Mouse (Mus musculus) midbrain, embryonic 15.5 days (tissue): ENCODE results near the gene Spesp1. TPM values are rescaled to one million over a fixed set of nuclear protein-coding genes. Genes with fewer than 3 reads are reported as not detected.

Experiments
- ATAC-seq: fragments of 200-750 bp; cut with Nextera tagmentation; replicated peaks from 2 replicates; pipeline ENCODE4 v1.8.0; 2017; ENCODE audit warnings: moderate TSS enrichment
- H3K27ac ChIP-seq: fragments of 300-500 bp; sonication (generic); 2 replicates; pipeline ENCODE4 v1.5.1; 2015; ENCODE audit warnings: mild to moderate bottlenecking, inconsistent platforms
- H3K27me3 ChIP-seq: fragments of 300-500 bp; sonication (generic); replicated peaks from 2 replicates; pipeline ENCODE4 v1.6.1; 2015; ENCODE audit warnings: inconsistent platforms
- H3K36me3 ChIP-seq: fragments of 300-500 bp; sonication (generic); replicated peaks from 2 replicates; pipeline ENCODE4 v1.6.1; 2015; ENCODE audit warnings: inconsistent platforms
- H3K4me1 ChIP-seq: fragments of 300-500 bp; sonication (generic); 2 replicates; pipeline ENCODE4 v1.6.1; 2015; ENCODE audit warnings: inconsistent platforms
- H3K4me2 ChIP-seq: fragments of 300-500 bp; sonication (generic); 2 replicates; pipeline ENCODE4 v1.6.1; 2015; ENCODE audit warnings: inconsistent platforms, mild to moderate bottlenecking, moderate library complexity
- H3K4me3 ChIP-seq: fragments of 300-500 bp; sonication (generic); 2 replicates; pipeline ENCODE4 v1.5.1; 2015; ENCODE audit warnings: mild to moderate bottlenecking, inconsistent platforms
- H3K9ac ChIP-seq: fragments of 300-500 bp; sonication (generic); 2 replicates; pipeline ENCODE4 v1.6.1; 2015; ENCODE audit warnings: mild to moderate bottlenecking, inconsistent platforms
- H3K9me3 ChIP-seq: fragments of 300-500 bp; sonication (generic); 2 replicates; pipeline ENCODE4 v1.6.1; 2016; ENCODE audit warnings: inconsistent platforms
- WGBS: fragments of 180-500 bp; shearing (Covaris S2); methylation state at CpG from one replicate; pipeline ENCODE4 v1.1.7; 2015; ENCODE audit warnings: mixed read lengths; 5-methylcytosine and 5-hydroxymethylcytosine counted together
- polyA plus RNA-seq: library from polyadenylated mRNA; unstranded; fragments of >200 nt; fragmentation: Nextera tagmentation; extraction: Ambion mirVana; gene quantifications from 2 replicates; pipeline ENCODE4 v1.2.1, GENCODE M21; 2015

The Spesp1 gene
- not detected in 2 replicates for polyA plus RNA-seq

DNA sequence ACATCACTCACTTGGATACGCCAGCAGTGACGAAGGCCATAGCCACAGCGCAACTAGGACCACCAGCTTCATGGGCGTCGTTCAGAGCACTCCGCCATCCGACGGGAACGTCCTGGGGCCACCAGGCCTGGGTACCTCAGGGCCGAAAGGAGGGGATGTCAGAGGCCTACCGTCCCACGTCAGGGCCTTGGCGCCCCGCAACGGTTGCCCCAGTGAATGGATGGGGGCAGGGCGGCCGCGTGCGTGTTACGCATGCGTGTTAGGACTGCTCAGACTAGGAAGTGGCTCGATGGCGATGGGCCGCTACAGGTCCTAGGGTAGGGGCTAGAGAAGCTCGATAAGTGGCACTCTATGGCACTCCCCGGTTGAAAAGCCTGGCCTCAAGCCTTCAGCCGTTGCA is at the start of gene Spesp1:
TSS of gene Spesp1 (minus strand) at position 218 of the 400 bp plus-strand sequence.
- Histone ChIP-seq H3K4me1 (no peaks in the 10 kb centered on the region), H3K27ac (no peak within 1 kb of the TSS), H3K9me3 (no peaks in the 10 kb centered on the region), H3K36me3 (no peaks in the 10 kb centered on the region), H3K27me3 (no peaks in the 10 kb centered on the region), H3K4me2 (no peak within 1 kb of the TSS), H3K9ac (no peak within 1 kb of the TSS), H3K4me3 (no peak within 1 kb of the TSS)
- ATAC-seq = no peak
- WGBS = 86% methylated on average over 27 of the region's 27 CpGs

DNA sequence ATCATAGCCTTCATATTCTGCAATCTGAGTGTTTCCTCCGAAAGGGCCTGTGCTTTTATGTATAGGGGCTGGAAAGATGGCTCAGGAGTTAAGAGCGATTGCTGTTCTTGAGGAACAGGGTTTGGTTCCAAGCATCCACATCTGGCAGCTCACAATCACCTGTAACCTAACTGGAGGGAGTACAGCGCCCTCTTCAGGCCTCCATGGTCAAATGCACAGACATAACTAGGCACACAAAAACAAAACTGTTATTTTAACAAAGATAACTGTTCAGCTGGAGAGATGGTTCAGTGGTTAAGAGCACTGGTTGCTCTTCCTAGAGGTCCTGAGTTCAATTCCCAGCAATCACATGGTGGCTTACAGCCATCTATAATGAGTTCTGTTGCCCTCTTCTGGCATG is 44.0 kb upstream of the Spesp1 start:
- Histone ChIP-seq H3K9me3 (no peaks in the 10 kb centered on the region), H3K36me3 (no peaks in the 10 kb centered on the region), H3K9ac (no peak overlapping the region), H3K27me3 (no peaks in the 10 kb centered on the region), H3K4me1 (no peaks in the 10 kb centered on the region; the same call in 1 of the 2 replicates), H3K27ac (no peak overlapping the region), H3K4me2 (no peak overlapping the region), H3K4me3 (no peak overlapping the region)
- 70% methylated on average over 3 of the region's 3 CpGs for WGBS
- no peak for ATAC-seq

DNA sequence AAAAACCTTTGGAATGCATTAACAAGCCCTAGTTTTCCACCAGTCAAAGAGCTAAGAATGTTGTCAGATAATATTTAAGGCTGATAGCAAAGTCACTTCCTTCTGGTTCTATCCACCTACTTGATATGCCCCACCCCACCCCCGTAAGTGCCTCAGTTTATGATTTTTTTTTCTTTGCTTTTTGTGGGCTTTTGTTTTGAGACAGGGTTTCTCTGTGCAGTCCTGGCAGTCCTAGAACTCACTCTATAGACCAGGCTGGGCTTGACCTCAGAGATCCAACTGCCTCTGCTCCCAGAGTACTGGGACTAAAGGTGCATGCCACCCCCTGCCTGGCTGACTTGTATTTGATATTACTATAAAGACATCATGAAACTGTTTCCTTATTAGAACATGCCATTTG is 41.8 kb upstream of the Spesp1 start:
- 88% methylated on average over 1 of the region's 1 CpGs for WGBS
- Histone ChIP-seq H3K27me3 (no peaks in the 10 kb centered on the region), H3K4me2 (no peak overlapping the region)

DNA sequence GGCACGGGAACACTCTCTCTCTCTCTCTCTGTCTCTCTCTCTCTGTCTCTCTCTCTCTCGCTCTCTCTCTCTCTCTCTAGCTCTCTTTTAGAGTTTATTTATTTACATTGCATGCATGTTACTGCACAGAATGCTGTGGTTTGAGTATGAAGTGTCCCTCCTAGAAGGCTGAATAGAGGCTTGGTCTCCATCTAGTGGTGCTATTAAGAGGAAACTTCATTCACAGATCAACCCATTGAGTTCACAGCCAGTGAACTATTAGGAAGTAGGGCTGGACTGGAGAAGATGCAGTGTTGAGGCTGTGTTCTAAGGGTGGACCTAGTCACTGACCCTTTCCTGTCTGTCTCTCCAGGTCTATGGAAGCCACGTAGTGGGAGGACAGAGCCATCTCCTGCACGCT is 36.7 kb upstream of the Spesp1 start:
- H3K9me3 ChIP-seq = no peaks in the 10 kb centered on the region
- 81% methylated on average over 4 of the region's 4 CpGs for WGBS
- no peak overlapping the region for H3K27ac ChIP-seq
- H3K4me1 ChIP-seq = no peaks in the 10 kb centered on the region; the same call in 1 of the 2 replicates
- H3K4me3 ChIP-seq = no peak overlapping the region
- ATAC-seq = no peak
- no peak overlapping the region for H3K9ac ChIP-seq
- H3K4me2 ChIP-seq = no peak overlapping the region
- no peaks in the 10 kb centered on the region for H3K36me3 ChIP-seq
- H3K27me3 ChIP-seq = no peaks in the 10 kb centered on the region

More for the DNA sequence above, 41.8 kb upstream of the Spesp1 start:
- Histone ChIP-seq H3K36me3 (no peaks in the 10 kb centered on the region), H3K4me3 (no peak overlapping the region), H3K9ac (no peak overlapping the region), H3K4me1 (no peaks in the 10 kb centered on the region; the same call in 1 of the 2 replicates), H3K9me3 (no peaks in the 10 kb centered on the region), H3K27ac (no peak overlapping the region)
- no peak for ATAC-seq

DNA sequence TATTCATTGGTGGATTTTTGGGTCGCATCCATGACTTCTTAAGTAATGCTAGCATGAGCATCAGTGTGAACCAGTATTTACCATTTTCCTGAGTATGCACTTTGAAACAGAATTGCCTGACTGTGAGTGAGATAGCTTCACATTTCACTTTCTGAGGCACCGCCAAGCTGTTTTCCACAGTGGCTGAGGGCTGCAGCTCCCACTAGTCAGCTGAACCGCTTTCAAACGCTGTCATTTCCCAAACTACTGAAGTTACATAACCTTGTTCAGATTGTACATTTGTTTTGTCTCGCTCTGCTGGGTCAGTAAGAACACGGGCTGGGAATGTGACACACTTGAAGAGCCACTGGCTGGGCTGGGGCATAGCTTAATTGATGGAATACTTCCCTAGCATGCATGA is 33.5 kb upstream of the Spesp1 start:
- Histone ChIP-seq H3K27me3 (no peaks in the 10 kb centered on the region), H3K9ac (no peak overlapping the region), H3K27ac (no peak overlapping the region), H3K4me3 (no peak overlapping the region), H3K36me3 (no peaks in the 10 kb centered on the region), H3K4me2 (no peak overlapping the region), H3K4me1 (no peaks in the 10 kb centered on the region), H3K9me3 (no peaks in the 10 kb centered on the region)
- no peak for ATAC-seq
- 92% methylated on average over 6 of the region's 6 CpGs for WGBS

DNA sequence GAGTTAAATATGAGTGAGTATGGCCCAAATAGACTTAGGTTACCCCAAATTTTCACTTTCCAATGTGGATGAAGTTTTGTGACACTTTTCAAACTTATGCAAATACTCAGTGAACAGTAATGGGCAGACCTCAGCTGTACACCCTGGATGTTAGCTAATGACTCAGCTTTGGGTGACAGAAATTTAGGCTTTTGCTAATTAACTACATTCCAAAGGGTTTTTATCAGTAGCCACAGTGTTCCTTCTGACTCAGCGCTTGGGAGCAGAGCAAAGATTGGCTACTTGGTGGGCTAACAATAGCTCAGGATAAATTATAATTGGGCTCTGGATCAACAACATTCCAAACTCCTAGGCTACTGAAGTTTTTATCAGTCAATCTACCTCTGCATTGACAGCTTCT is 14.9 kb upstream of the Spesp1 start:
- WGBS = 54% methylated on average over 1 of the region's 1 CpGs
- no peaks in the 10 kb centered on the region for H3K36me3 ChIP-seq
- no peaks in the 10 kb centered on the region for H3K27me3 ChIP-seq
- H3K9me3 ChIP-seq = no peaks in the 10 kb centered on the region
- no peak overlapping the region for H3K4me3 ChIP-seq
- no peak overlapping the region for H3K4me2 ChIP-seq
- no peak overlapping the region for H3K27ac ChIP-seq
- ATAC-seq = no peak
- H3K4me1 ChIP-seq = no peaks in the 10 kb centered on the region
- no peak overlapping the region for H3K9ac ChIP-seq

DNA sequence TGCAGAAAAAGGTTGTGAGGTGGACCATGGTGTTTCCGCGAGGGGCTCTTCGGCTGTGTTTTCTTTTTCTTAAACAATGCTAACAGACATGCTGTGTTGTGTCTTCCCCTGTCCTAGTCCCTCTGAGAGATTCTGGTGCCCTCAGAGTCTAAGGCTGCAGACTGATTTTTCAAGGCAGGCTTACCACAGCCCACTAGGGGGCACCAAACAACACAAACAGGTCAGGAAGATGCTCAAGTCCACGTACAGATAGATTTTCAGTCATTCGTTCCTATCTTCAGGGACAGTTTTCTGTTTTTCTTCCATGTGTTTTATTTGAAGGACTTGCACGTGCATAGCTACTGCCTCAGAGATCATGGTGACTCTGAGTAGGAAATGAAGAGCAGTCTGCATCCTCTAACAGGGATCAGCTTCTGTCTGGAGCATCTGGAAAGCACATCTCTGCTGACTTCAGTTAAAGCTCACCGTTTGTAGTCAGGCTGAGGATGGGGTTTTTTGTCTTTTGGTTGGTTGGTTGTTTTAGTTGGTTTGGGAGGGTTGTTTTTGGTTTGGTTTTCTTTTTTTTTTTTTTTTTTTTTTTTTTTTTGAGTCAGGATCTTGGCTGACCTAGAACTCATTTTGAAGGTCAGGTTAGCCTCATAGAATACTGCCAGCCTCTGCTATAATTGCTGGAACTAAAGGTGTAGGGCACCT is 13.1 kb upstream of the Spesp1 start:
- no peaks in the 10 kb centered on the region for H3K9me3 ChIP-seq
- H3K27me3 ChIP-seq = no peaks in the 10 kb centered on the region
- no peak overlapping the region for H3K4me2 ChIP-seq
- H3K4me1 ChIP-seq = no peaks in the 10 kb centered on the region
- H3K9ac ChIP-seq = no peak overlapping the region
- no peak for ATAC-seq
- 22% methylated on average over 7 of the region's 7 CpGs for WGBS
- no peak overlapping the region for H3K27ac ChIP-seq
- no peaks in the 10 kb centered on the region for H3K36me3 ChIP-seq
- H3K4me3 ChIP-seq = no peak overlapping the region

DNA sequence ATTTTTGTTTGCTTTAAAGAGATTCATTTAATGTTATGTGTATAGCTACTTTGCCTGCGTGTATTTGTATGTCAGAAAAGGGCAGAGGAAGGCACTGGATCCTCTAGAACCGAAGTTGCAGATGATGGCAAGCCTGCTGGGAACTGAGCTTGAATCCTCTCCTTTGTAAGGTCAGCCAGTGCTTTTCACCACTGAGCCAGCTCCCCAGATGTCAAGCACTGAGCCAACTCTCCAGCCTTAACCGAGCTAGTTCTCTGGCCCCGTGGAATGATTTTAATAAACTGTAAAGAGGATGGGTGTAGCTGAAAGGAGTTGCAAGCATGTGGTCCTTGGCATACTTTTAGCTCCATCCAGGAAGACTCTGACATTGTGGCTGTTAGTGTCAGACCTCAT is 5.6 kb upstream of the Spesp1 start:
- Histone ChIP-seq H3K27ac (no peak overlapping the region), H3K4me1 (no peaks in the 10 kb centered on the region), H3K4me3 (no peak overlapping the region), H3K27me3 (no peaks in the 10 kb centered on the region), H3K4me2 (no peak overlapping the region), H3K9ac (no peak overlapping the region), H3K9me3 (no peaks in the 10 kb centered on the region), H3K36me3 (no peaks in the 10 kb centered on the region)
- ATAC-seq = no peak
- 65% methylated on average over 4 of the region's 4 CpGs for WGBS

DNA sequence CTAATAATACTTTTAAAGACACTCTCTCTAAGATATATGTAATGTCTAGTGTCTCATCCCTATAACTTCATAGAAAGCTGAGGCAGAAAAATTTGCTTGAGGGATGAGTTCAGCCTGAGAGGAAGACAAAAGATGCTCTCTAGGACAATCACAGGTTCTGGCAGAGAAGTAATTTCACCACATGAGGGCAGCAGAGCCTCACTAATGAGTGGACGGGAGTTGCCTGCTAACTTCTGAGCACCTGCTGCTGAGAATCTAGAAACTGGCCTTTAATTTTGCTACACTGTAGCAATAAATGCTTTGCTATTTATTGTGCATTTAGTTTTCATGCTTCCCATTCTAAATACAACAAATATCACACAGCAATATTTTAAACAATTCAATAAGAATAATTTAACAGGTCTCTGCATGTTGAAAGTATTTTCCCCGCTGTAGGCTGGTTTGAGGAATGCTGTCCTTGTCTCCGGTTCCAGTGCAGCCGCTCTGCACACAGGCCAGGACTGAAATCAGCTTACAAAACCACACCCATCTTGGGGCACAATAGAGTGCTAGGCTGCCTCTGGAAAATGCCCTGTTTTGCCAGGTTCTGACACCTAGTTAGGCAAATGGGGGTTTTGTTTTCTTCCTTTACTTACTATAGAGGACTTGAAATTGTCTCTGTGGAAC is 5.1 kb upstream of the Spesp1 start:
- WGBS = 39% methylated on average over 4 of the region's 4 CpGs
- H3K9ac ChIP-seq = no peak overlapping the region
- H3K4me2 ChIP-seq = no peak overlapping the region
- no peaks in the 10 kb centered on the region for H3K4me1 ChIP-seq
- no peaks in the 10 kb centered on the region for H3K9me3 ChIP-seq
- H3K27ac ChIP-seq = no peak overlapping the region
- no peaks in the 10 kb centered on the region for H3K27me3 ChIP-seq
- H3K36me3 ChIP-seq = no peaks in the 10 kb centered on the region
- H3K4me3 ChIP-seq = no peak overlapping the region
- ATAC-seq = no peak

DNA sequence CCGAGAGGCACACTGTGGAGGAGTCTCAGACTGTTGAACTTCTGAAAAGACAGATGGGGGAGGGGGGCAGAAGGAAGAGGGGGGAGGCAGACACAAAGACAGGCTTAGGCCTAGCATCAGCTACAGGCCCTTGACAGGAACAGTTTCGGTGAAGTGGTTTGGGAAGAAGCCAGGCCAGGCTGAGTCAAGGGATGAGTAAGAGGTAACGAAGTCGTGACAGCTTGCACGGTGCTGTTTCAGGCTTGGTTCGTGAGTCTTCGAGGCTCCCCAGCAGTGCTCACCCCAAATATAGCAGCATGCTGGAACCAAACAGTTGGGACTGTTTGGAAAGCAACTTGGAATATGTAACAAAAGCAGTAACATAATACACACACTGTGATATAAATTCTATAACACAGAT is 2.3 kb upstream of the Spesp1 start:
- no peak for ATAC-seq
- Histone ChIP-seq H3K36me3 (no peaks in the 10 kb centered on the region), H3K27ac (no peak overlapping the region), H3K9ac (no peak overlapping the region), H3K4me2 (no peak overlapping the region), H3K4me3 (no peak overlapping the region), H3K9me3 (no peaks in the 10 kb centered on the region), H3K4me1 (no peaks in the 10 kb centered on the region), H3K27me3 (no peaks in the 10 kb centered on the region)
- 60% methylated on average over 7 of the region's 7 CpGs for WGBS

DNA sequence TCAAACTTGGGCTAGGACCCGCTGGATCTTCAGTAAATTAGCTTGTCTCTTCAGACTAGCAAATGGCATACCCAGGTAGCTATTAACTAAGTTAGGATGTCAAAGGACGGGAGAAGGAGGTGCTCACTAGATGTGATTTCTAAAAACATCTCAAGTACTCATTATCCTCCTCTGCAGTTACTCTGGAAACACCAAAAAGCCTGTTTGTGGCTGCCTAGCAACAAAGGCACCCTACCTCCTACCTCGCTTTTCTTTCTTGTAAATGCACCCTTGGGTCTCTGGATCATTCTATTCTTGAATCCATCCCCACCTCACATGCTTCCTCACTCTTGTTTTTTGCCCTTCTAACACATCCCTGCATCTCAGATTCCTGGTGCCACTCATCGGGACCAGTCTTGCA is 5.1 kb downstream of the Spesp1 start:
- Histone ChIP-seq H3K4me2 (no peak overlapping the region), H3K9me3 (no peaks in the 10 kb centered on the region), H3K4me3 (no peak overlapping the region), H3K9ac (no peak overlapping the region), H3K36me3 (no peaks in the 10 kb centered on the region), H3K27me3 (no peaks in the 10 kb centered on the region), H3K27ac (no peak overlapping the region), H3K4me1 (no peaks in the 10 kb centered on the region)
- no peak for ATAC-seq
- 51% methylated on average over 4 of the region's 4 CpGs for WGBS

DNA sequence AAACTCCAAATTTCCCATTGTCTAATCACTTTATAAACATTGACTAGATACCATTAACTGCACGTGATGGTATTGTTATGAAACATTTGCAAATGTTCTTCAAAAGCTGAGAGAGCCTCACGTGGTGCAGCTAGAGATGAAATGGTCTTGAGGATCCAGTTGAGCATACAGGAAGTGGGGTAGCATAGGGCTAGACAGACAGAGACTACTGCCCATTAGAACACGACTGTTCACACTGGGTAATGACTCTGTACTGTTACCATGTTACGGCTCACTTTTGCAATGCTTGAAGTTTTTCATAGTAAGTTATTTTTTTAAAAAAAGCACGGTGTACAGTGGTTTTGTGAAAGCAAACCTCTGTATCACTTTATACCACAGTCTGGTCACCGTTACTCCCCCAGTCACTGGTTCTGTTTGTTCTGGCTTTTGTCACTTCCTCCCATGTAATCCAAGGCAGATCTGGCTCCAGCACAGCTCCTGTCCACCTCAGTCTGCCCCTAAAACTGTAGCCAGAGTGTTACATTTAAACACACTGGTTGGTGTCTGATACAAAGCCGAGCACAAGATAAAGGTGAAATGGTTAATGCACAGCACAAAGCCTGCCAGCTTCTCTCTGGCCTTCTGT is 11.1 kb downstream of the Spesp1 start:
- Histone ChIP-seq H3K9me3 (no peaks in the 10 kb centered on the region), H3K27ac (no peak overlapping the region), H3K36me3 (no peaks in the 10 kb centered on the region), H3K4me1 (no peaks in the 10 kb centered on the region), H3K9ac (no peak overlapping the region), H3K4me3 (no peak overlapping the region), H3K27me3 (no peaks in the 10 kb centered on the region), H3K4me2 (no peak overlapping the region)
- no peak for ATAC-seq
- WGBS = 77% methylated on average over 7 of the region's 7 CpGs

DNA sequence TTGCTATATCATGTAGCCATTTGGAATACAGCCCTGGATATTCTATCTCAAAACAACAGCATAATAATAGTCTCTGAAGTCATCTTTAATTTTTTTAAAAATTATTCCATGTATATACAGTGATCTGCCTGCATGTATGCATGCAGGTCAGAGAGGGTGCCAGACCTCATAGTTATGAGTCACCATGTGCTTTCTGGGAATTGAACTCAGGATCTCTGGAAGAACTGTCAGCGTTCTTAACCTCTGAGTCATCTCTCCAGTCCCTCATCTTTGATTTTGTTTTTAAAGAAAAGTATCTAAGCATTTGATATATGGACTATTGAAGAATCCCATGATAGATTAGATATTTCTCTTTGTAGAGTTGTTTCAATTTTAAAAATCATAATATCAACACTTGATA is 12.8 kb downstream of the Spesp1 start:
- no peak overlapping the region for H3K4me2 ChIP-seq
- H3K27me3 ChIP-seq = no peaks in the 10 kb centered on the region
- 100% methylated on average over 1 of the region's 1 CpGs for WGBS
- no peak overlapping the region for H3K4me3 ChIP-seq
- no peaks in the 10 kb centered on the region for H3K36me3 ChIP-seq
- H3K9me3 ChIP-seq = no peaks in the 10 kb centered on the region
- no peak for ATAC-seq
- H3K9ac ChIP-seq = no peak overlapping the region
- no peak overlapping the region for H3K27ac ChIP-seq
- no peaks in the 10 kb centered on the region for H3K4me1 ChIP-seq
